Mouse (Mus musculus) right cerebral cortex, postnatal 14 days (tissue): ENCODE measurements at regions not wholly inside any gene's neighbourhood (a gene's known extent, or its start where the extent isn't known, plus 50 kb on each side); places are given as distances from the start of the nearest gene placed in this dataset.

Experiments used
- DNase-seq: peaks from one replicate; pipeline ENCODE4 v3.0.0; 2022

GRCm38 (mm10) chr15:31673038-31673437 is 71.4 kb downstream of the Fam173b start:
- no peak for DNase-seq

- DNase-seq = no peak
These were observed 75.1 kb downstream of the Fam173b start for GRCm38 (mm10) chr15:31676771-31677191.

- DNase-seq = no peak
These were observed 91.5 kb downstream of the Fam173b start for GRCm38 (mm10) chr15:31693109-31693508.

GRCm38 (mm10) chr15:31694877-31695671 is 93.4 kb downstream of the Fam173b start:
- DNase-seq = no peak

GRCm38 (mm10) chr15:31703400-31703799 is 101.7 kb downstream of the Fam173b start:
- DNase-seq = no peak

GRCm38 (mm10) chr15:31707416-31707815 is 105.8 kb downstream of the Fam173b start:
- no peak for DNase-seq

- DNase-seq = no peak
These were observed 119.4 kb downstream of the Fam173b start for GRCm38 (mm10) chr15:31721019-31721418.

- no peak for DNase-seq
These were observed 120.8 kb downstream of the Fam173b start for GRCm38 (mm10) chr15:31722429-31722828.

- DNase-seq = no peak
These were observed 122.6 kb downstream of the Fam173b start for GRCm38 (mm10) chr15:31724252-31724651.

GRCm38 (mm10) chr15:31729133-31729532 is 127.5 kb downstream of the Fam173b start:
- no peak for DNase-seq

GRCm38 (mm10) chr15:31741686-31742085 is 140.0 kb downstream of the Fam173b start:
- no peak for DNase-seq

- DNase-seq = no peak
These were observed 142.9 kb downstream of the Fam173b start for GRCm38 (mm10) chr15:31744570-31744969.

- DNase-seq = no peak
These were observed 151.0 kb downstream of the Fam173b start for GRCm38 (mm10) chr15:31752632-31753031.

- DNase-seq = no peak
These were observed 152.1 kb downstream of the Fam173b start for GRCm38 (mm10) chr15:31753578-31754281.

GRCm38 (mm10) chr15:31768959-31769844 is 167.6 kb downstream of the Fam173b start:
- DNase-seq = no peak

- no peak for DNase-seq
These were observed 181.4 kb downstream of the Fam173b start for GRCm38 (mm10) chr15:31783081-31783480.

GRCm38 (mm10) chr15:31785022-31785421 is 183.4 kb downstream of the Fam173b start:
- DNase-seq = no peak

- peak; percentile 42 for DNase-seq
These were observed 197.2 kb downstream of the Fam173b start for GRCm38 (mm10) chr15:31798863-31799262.

GRCm38 (mm10) chr15:31805522-31805921 is 203.9 kb downstream of the Fam173b start:
- no peak for DNase-seq

- no peak for DNase-seq
These were observed 213.9 kb downstream of the Fam173b start for GRCm38 (mm10) chr15:31815551-31815950.

- no peak for DNase-seq
These were observed 217.6 kb downstream of the Fam173b start for GRCm38 (mm10) chr15:31819219-31819618.

GRCm38 (mm10) chr15:31827219-31827618 is 225.6 kb downstream of the Fam173b start:
- DNase-seq = no peak

GRCm38 (mm10) chr15:31841519-31841918 is 239.9 kb downstream of the Fam173b start:
- no peak for DNase-seq
